Mouse (Mus musculus) liver, adult 2 months (tissue): ENCODE data around the gene Rabl2. TPM values are rescaled to one million over a fixed set of nuclear protein-coding genes. Genes with fewer than 3 reads are reported as not detected.

Experiments
- DNase-seq: peaks from one replicate; pipeline ENCODE4 v3.0.0-alpha.2; 2011; ENCODE audit warnings: low read depth, low spot score; ENCODE audit errors: extremely low read depth
- H3K27ac ChIP-seq: fragments of 200-500 bp; replicated peaks from 2 replicates; pipeline ENCODE4 v1.5.1; 2012; ENCODE audit warnings: low read depth, mild to moderate bottlenecking, control low read depth, inconsistent platforms, low read length; ENCODE audit not compliant: insufficient read depth
- H3K27me3 ChIP-seq: fragments of 200-500 bp; 2 replicates; pipeline ENCODE4 v1.6.1; 2012; ENCODE audit warnings: mild to moderate bottlenecking, moderate library complexity, low read length, inconsistent platforms; ENCODE audit not compliant: control insufficient read depth, insufficient read depth
- H3K36me3 ChIP-seq: fragments of 200-500 bp; 2 replicates; pipeline ENCODE4 v1.6.1; 2012; ENCODE audit warnings: low read length, inconsistent platforms; ENCODE audit not compliant: control insufficient read depth, insufficient read depth
- H3K4me1 ChIP-seq: fragments of 200-500 bp; 2 replicates; pipeline ENCODE4 v1.6.1; 2011; ENCODE audit warnings: low read length; ENCODE audit not compliant: control insufficient read depth, insufficient read depth
- H3K4me3 ChIP-seq: fragments of 200-500 bp; 2 replicates; pipeline ENCODE4 v1.5.1; 2011; ENCODE audit warnings: low read depth, mild to moderate bottlenecking, control low read depth, low read length, moderate library complexity; ENCODE audit not compliant: insufficient read depth
- H3K79me2 ChIP-seq: fragments of 200-500 bp; 2 replicates; pipeline ENCODE4 v1.6.1; 2012; ENCODE audit warnings: inconsistent platforms, mild to moderate bottlenecking, low read length, moderate library complexity; ENCODE audit not compliant: control insufficient read depth, insufficient read depth
- H3K9ac ChIP-seq: fragments of 200-500 bp; 2 replicates; pipeline ENCODE4 v1.6.1; 2012; ENCODE audit warnings: low read depth, mild to moderate bottlenecking, control low read depth, inconsistent platforms, low read length
- CTCF ChIP-seq: fragments of 200-500 bp; IDR thresholded peaks from 2 replicates; pipeline ENCODE4 v1.5.1; 2011; ENCODE audit warnings: low read depth, low read length, control low read depth
- POLR2A ChIP-seq: fragments of 200-500 bp; IDR thresholded peaks from 2 replicates; pipeline ENCODE4 v1.6.1; 2011; ENCODE audit warnings: low read length, control low read depth; ENCODE audit not compliant: insufficient read depth; ENCODE audit errors: extremely low read depth
- WGBS: fragments of 180-500 bp; shearing (Covaris S2); methylation state at CpG from one replicate; pipeline ENCODE4 v1.1.7; 2018; 5-methylcytosine and 5-hydroxymethylcytosine counted together
- polyA plus RNA-seq: library from polyadenylated mRNA; depleted of rRNA; stranded (reverse); fragments of >200 nt; gene quantifications from 2 replicates; pipeline ENCODE4 v1.2.3, GENCODE M21; 2012
- total RNA-seq: library from RNA; depleted of rRNA; stranded (reverse); fragments of >200 nt; gene quantifications from 2 replicates; pipeline ENCODE4 v1.2.3, GENCODE M21; 2014

Rabl2 gene
- total and polyA plus RNA-seq, 2 experiments, result 1.4 to 3.6 TPM

DNA sequence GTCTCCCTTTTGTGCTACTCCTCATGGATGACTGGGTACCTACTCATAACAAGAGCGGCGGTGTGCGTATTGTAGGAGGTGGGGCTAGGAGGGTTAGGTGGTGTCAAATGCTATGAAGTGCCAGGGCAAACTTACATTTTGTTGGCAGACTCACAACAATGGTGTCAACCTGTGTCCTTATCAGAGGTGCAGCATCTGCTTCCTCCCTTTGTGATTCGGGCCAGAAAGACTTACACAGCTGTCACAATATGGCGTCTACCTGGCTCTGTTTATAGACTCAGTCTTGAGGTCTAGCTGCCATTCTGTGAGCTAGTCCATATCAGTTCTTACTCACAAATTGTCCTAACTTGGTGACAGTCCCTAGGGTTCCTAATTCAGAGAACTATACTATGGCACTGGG, 6.6 kb downstream of the Rabl2 start:
- Histone ChIP-seq H3K27ac (no peak overlapping the region), H3K4me1 (peaks cover 2% of the 10 kb centered on the region; the same call in 1 of the 2 replicates), H3K9ac (no peak overlapping the region), H3K27me3 (no peaks in the 10 kb centered on the region), H3K36me3 (no peaks in the 10 kb centered on the region), H3K79me2 (no peaks in the 10 kb centered on the region), H3K4me3 (no peak overlapping the region)
- DNase-seq, result no peak
- TF ChIP-seq CTCF, result no peak
- 96% methylated on average over 5 of the region's 5 CpGs for WGBS

DNA sequence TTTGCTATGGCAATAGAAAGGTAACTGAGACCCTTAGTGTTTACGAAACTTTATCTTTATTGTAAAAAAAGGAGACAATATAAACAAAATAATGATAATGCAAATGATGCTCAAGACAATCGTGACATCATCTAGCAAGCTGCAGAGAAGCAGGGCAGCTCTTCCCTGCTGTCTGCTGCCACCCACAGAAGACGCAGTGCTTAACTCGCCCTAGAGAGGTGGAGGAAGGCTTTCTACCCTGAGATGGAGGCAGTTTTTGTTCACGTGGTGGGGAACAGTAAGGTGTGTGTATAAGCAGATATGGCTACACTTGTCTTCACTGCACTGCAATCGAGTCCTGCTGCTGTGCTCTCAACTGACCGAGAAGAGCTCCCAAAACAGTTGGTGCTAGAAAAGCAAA, 9.2 kb downstream of the Rabl2 start:
- Histone ChIP-seq H3K4me1 (no peaks in the 10 kb centered on the region), H3K27ac (no peak overlapping the region), H3K79me2 (no peaks in the 10 kb centered on the region), H3K27me3 (no peaks in the 10 kb centered on the region), H3K36me3 (no peaks in the 10 kb centered on the region), H3K9ac (no peak overlapping the region), H3K4me3 (no peak overlapping the region)
- TF ChIP-seq CTCF, result no peak
- no peak for TF ChIP-seq POLR2A
- WGBS, result 87% methylated on average over 7 of the region's 7 CpGs
- no peak for DNase-seq

DNA sequence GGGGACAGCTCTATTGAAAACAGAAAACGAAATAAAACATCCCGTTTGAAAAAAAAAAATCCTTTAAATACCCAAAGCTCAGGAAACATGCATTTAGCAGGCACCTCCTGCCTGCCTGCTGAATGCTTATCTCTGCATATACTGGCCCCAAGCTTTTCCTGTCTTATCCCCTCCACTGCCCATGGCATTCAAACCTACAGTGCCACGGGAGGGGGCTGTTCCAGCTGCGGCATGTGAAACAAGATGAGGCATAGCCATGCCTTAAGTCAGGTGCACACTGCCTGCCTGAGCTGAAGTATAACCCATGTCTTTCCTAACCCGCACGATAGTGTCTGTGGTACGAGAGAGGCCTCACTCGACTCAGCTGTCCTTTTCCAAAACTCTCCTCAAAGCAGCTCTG, 19.6 kb downstream of the Rabl2 start:
- Histone ChIP-seq H3K36me3 (no peaks in the 10 kb centered on the region), H3K79me2 (no peaks in the 10 kb centered on the region), H3K4me1 (no peaks in the 10 kb centered on the region), H3K27me3 (no peaks in the 10 kb centered on the region), H3K27ac (no peak overlapping the region), H3K9ac (no peak overlapping the region), H3K4me3 (no peak overlapping the region)
- 73% methylated on average over 8 of the region's 8 CpGs for WGBS
- TF ChIP-seq CTCF (no peak), POLR2A (no peak)
- DNase-seq, result no peak

DNA sequence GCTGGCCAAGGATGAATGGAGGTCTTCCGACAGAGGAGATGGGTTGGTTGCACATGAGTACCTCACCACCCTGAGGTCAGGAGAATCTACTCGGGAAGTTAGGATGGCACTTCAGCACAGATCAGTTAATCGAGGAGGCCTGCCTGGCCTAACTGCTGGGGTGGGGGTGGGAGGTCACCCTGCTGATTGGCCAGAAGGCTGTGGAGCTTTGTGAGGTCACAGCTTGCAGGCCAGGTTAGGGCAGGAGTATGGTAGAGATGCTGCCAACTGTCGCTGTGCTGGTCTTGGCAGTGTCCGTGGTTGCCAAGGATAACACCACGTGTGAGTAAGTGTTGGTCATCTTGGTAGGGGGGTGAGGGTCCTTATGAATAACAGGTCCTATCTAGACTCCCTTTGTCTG, 23.6 kb downstream of the Rabl2 start, which contains the start of gene Acr:
TSS of gene Acr (plus strand) at position 213 of the 400 bp plus-strand sequence.
- H3K79me2 ChIP-seq, result no peaks in the 10 kb centered on the region
- no peak within 1 kb of the TSS for H3K9ac ChIP-seq
- no peak within 1 kb of the TSS for H3K4me3 ChIP-seq
- no peaks in the 10 kb centered on the region for H3K27me3 ChIP-seq
- DNase-seq, result no peak
- no peak within 1 kb of the TSS for H3K27ac ChIP-seq
- H3K4me1 ChIP-seq, result no peaks in the 10 kb centered on the region
- no peaks in the 10 kb centered on the region for H3K36me3 ChIP-seq
- no peak for TF ChIP-seq POLR2A
- TF ChIP-seq CTCF, result no peak
- WGBS, result 83% methylated on average over 6 of the region's 6 CpGs

- Histone ChIP-seq H3K9ac (no peak overlapping the region), H3K4me1 (no peaks in the 10 kb centered on the region), H3K4me3 (no peak overlapping the region), H3K27ac (no peak overlapping the region), H3K27me3 (peaks cover 2% of the 10 kb centered on the region; the same call in 1 of the 2 replicates), H3K79me2 (no peaks in the 10 kb centered on the region), H3K36me3 (no peaks in the 10 kb centered on the region)
- 48% methylated on average over 10 of the region's 10 CpGs for WGBS
- TF ChIP-seq POLR2A (no peak), CTCF (no peak)
- DNase-seq, result no peak
Observed at GRCm38 (mm10) chr15:89559202-89559731, 32.5 kb downstream of the Rabl2 start.

DNA sequence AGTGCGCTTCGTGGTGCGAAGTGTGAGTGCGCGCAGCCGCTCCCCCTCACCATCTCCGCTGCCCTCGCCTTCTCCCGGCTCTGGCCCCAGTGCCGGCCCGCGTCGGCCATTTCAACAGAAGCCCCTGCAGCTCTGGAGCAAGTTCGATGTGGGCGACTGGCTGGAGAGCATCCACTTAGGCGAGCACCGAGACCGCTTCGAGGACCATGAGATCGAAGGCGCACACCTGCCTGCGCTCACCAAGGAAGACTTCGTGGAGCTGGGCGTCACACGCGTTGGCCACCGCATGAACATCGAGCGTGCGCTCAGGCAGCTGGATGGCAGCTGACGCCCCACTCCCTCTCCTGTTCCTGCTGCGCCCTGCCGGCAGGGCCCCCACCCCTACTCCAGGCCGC, 33.7 kb downstream of the Rabl2 start:
- Histone ChIP-seq H3K4me3 (no peak overlapping the region), H3K27ac (no peak overlapping the region), H3K4me1 (no peaks in the 10 kb centered on the region), H3K36me3 (no peaks in the 10 kb centered on the region), H3K79me2 (no peaks in the 10 kb centered on the region), H3K27me3 (peaks cover 2% of the 10 kb centered on the region; the same call in 1 of the 2 replicates), H3K9ac (no peak overlapping the region)
- no peak for DNase-seq
- TF ChIP-seq CTCF (no peak), POLR2A (no peak)
- 24% methylated on average over 34 of the region's 34 CpGs for whole genome bisulfite sequencing
